Mouse (Mus musculus) brain, embryonic 14.5 days (tissue): ENCODE data around the gene Olfr692. TPM values are rescaled to one million over a fixed set of nuclear protein-coding genes. Genes with fewer than 3 reads are reported as not detected.

Source experiments
- DNase-seq: peaks from one replicate; pipeline ENCODE4 v3.0.0-alpha.2; 2011; ENCODE audit warnings: low read depth
- CTCF ChIP-seq: fragments of 200-500 bp; IDR thresholded peaks from 2 replicates; pipeline ENCODE4 v1.5.1; 2012; ENCODE audit warnings: inconsistent platforms, mild to moderate bottlenecking, moderate library complexity, borderline replicate concordance; ENCODE audit not compliant: insufficient read depth, insufficient read length; ENCODE audit errors: extremely low read depth
- POLR2A ChIP-seq: fragments of 200-500 bp; IDR thresholded peaks from 2 replicates; pipeline ENCODE4 v1.6.1; 2012; ENCODE audit warnings: mild to moderate bottlenecking, inconsistent platforms, borderline replicate concordance; ENCODE audit not compliant: poor library complexity, insufficient read depth, insufficient read length, severe bottlenecking; ENCODE audit errors: extremely low read depth
- polyA plus RNA-seq: library from polyadenylated mRNA; depleted of rRNA; stranded (reverse); fragments of >200 nt; gene quantifications from 2 replicates; pipeline ENCODE4 v1.2.3, GENCODE M21; 2012; rRNA removed

Olfr692 gene
- polyA plus RNA-seq, 1 experiment = not detected

GRCm38 (mm10) chr7:105418106-105418505 lies 50.1 kb downstream of the Olfr692 start:
- peak; percentile 15 for DNase-seq
- no peak for TF ChIP-seq CTCF
- no peak for TF ChIP-seq POLR2A

Other genes with a start within 250 kb of the Olfr692 start
- not detected in 2 replicates for gene Olfr683, start 221.2 kb upstream of the Olfr692 start, polyA plus RNA-seq
- not detected in 2 replicates for gene Olfr684, start 204.6 kb upstream of the Olfr692 start, polyA plus RNA-seq
- gene Olfr685, start 182.2 kb upstream of the Olfr692 start, polyA plus RNA-seq = not detected in 2 replicates
- not detected in 2 replicates for gene Olfr686, start 160.7 kb upstream of the Olfr692 start, polyA plus RNA-seq
- gene Olfr688, start 80.1 kb upstream of the Olfr692 start, polyA plus RNA-seq = not detected in 2 replicates
- gene Olfr689, start 57.1 kb upstream of the Olfr692 start, polyA plus RNA-seq = not detected in 2 replicates
- 0.26 and 0.40 TPM in 2 replicates for gene Olfr690, start 34.1 kb upstream of the Olfr692 start, polyA plus RNA-seq
- gene Olfr691, start 26.0 kb upstream of the Olfr692 start, polyA plus RNA-seq = 0.31 and 0.40 TPM in 2 replicates
- not detected in 2 replicates for gene Gm5901, start 6.8 kb downstream of the Olfr692 start, polyA plus RNA-seq
- gene Fam160a2, start 31.8 kb downstream of the Olfr692 start, polyA plus RNA-seq = 41.6 and 50.0 TPM in 2 replicates
- gene Cnga4, start 36.3 kb downstream of the Olfr692 start, polyA plus RNA-seq = 0.37 TPM in 2 replicates
- 2.1 and 3.0 TPM in 2 replicates for gene Cckbr, start 57.5 kb downstream of the Olfr692 start, polyA plus RNA-seq
- 20.9 and 22.7 TPM in 2 replicates for gene Cavin3, start 114.1 kb downstream of the Olfr692 start, polyA plus RNA-seq
- gene Smpd1, start 186.1 kb downstream of the Olfr692 start, polyA plus RNA-seq = 51.2 and 59.6 TPM in 2 replicates
- gene Apbb1, start 213.4 kb downstream of the Olfr692 start, polyA plus RNA-seq = 304 and 347 TPM in 2 replicates
- gene Hpx, start 231.9 kb downstream of the Olfr692 start, polyA plus RNA-seq = 0.45 and 0.74 TPM in 2 replicates